Mouse (Mus musculus) brown adipose tissue, adult 24 weeks (tissue): ENCODE data around the gene Gna15. TPM values are rescaled to one million over a fixed set of nuclear protein-coding genes. Genes with fewer than 3 reads are reported as not detected.

Experiments
- H3K27ac ChIP-seq: fragments of 200-500 bp; replicated peaks from 2 replicates; pipeline ENCODE4 v1.5.1; 2012; ENCODE audit warnings: low read depth, mild to moderate bottlenecking, low read length
- H3K4me1 ChIP-seq: fragments of 200-500 bp; 2 replicates; pipeline ENCODE4 v1.6.1; 2012; ENCODE audit warnings: low read length, mixed read lengths; ENCODE audit not compliant: control insufficient read depth, insufficient read depth, insufficient read length
- H3K4me3 ChIP-seq: fragments of 200-500 bp; 2 replicates; pipeline ENCODE4 v1.5.1; 2012; ENCODE audit warnings: low read depth, mild to moderate bottlenecking, low read length, moderate library complexity; ENCODE audit not compliant: insufficient read depth
- polyA plus RNA-seq: library from polyadenylated mRNA; stranded (reverse); fragments of >200 nt; gene quantifications from 2 replicates; pipeline ENCODE4 v1.2.4, GENCODE M21; 2012; ENCODE audit not compliant: missing spikeins, insufficient read depth, insufficient read length

Gna15 gene
- polyA plus RNA-seq, 1 experiment = not detected

DNA sequence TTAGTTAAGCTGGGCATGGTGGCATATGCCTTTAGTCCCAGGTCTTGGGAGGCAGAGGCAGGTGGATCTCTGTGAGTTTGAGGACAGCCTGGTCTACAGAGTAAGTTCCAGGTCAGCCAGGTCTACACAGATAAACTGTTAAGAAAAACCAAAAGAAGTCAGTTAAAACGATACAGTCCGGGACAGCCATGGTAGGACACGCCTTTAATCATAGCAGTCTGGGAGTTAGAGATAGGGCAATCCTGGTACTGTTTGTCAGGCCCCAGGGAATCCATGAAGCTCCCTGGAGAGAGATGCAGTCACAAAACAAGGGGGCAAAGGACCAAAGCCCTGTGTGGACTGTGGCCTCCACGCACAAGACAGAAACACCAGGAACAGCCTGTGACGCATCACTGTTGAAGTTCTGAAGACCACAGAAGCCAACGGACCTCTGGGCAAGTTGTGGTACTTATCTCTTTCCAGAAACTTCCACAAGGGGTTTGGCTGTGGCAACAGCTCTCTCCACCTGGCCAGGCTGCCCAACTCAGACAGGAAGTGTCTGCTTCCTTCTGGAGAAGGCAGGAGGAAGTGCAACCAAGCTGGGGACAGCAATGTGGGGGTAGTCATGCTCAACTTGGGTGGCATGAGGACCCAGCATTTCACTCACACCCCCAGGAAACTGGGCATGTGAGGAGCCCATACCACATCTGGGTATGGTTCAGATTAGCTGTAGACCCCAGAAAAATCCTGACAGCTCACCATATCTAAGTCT, 4.6 kb downstream of the Gna15 start:
- peak overlapping the region; percentile 35 for H3K27ac ChIP-seq
- H3K4me3 ChIP-seq = no peak overlapping the region
- peaks cover 7% of the 10 kb centered on the region; the same call in 1 of the 2 replicates for H3K4me1 ChIP-seq

DNA sequence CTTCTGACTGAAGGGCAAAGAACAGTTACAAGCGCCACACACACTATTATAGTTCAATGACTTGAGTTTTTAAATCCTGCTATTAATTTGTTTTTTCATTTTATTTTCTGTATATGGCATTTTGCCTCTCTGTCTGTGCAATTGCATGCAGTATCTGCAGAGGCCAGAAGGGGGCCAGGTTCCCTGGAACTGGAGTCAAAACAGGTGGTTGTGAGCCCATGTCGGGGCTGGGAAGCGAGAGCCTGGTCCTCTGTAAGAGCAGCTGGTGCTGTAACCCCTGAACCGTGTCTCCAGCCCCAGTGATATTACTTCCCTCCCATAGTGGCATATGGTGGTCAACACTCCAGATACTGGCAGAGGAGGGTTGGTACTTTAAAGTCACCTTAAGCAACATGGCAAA, 5.5 kb downstream of the Gna15 start:
- no peak overlapping the region for H3K4me3 ChIP-seq
- peaks cover 7% of the 10 kb centered on the region; the same call in 1 of the 2 replicates for H3K4me1 ChIP-seq
- H3K27ac ChIP-seq = no peak overlapping the region

DNA sequence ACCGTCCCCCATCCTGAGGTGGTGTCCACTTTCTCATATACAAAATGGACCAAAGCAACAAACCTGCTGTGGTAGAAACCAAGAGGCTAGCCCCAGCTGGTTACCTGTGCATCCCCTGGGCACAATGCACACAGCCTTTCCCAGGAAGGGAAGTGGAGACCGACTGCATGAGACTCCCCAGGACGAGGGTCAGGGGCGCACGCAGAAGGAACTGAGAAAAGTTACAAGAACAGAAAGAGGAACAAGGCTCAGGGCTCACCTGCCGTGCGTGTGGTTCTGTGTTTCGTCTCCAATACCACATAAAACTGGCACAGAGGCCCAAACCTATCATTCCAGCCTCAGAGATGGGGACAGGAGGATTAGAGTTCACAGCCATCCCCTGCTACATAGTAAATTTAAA, 6.8 kb downstream of the Gna15 start:
- no peak overlapping the region for H3K4me3 ChIP-seq

DNA sequence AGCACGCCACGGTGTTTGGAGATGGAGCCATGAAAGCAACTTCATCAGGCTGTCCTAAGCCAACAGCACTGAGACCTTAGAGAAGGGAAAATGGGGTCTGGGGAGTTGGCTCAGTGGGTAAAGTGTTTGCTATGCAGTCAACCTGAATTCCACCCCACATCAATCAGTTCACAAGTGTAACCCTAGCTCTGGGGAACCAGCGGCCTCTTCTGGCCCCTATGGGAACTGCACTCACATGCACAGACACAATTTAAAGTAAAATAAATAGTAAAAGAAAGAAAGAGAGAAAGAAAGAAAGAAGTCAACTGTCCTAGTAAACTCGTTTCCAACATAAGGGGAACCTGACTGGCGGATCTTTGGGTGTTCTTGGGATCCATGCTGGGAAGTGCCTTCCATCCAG, 10.2 kb downstream of the Gna15 start:
- Histone ChIP-seq H3K4me3 (no peak overlapping the region), H3K4me1 (no peaks in the 10 kb centered on the region; the same call in 1 of the 2 replicates), H3K27ac (no peak overlapping the region)

More for the DNA sequence above, 6.8 kb downstream of the Gna15 start:
- H3K4me1 ChIP-seq = peaks cover 7% of the 10 kb centered on the region; the same call in 1 of the 2 replicates
- H3K27ac ChIP-seq = no peak overlapping the region

DNA sequence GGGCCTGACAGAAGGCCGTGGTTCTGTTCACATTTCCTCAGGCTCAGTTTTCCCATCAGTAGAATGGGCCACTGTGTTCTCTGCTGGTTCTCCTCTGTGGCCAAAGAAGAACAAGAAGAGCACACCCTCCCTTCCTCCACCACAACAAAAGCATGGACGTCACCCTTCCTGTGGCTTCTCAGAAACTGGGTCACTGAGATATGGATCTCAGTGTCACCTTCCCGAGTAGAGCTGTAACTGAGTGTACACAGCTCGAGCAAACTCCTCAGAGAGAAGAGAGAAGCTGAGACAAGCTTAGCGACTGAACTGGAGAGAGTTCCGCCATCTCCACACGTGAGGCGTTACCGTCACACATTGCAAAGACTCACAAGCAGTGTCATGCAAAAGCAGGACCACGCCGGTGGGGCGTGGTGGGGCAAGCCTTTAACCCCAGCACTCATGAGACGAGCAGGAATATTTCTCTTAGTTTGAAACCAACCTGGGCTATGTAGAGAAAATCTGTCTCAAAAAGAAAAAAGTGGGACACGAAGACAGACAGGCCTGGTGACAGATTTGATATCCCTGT, 13.7 kb downstream of the Gna15 start:
- H3K4me3 ChIP-seq = no peak overlapping the region
- H3K4me1 ChIP-seq = no peaks in the 10 kb centered on the region; the same call in 1 of the 2 replicates
- peak overlapping the region; percentile 7; the same call in 1 of the 2 replicates for H3K27ac ChIP-seq

DNA sequence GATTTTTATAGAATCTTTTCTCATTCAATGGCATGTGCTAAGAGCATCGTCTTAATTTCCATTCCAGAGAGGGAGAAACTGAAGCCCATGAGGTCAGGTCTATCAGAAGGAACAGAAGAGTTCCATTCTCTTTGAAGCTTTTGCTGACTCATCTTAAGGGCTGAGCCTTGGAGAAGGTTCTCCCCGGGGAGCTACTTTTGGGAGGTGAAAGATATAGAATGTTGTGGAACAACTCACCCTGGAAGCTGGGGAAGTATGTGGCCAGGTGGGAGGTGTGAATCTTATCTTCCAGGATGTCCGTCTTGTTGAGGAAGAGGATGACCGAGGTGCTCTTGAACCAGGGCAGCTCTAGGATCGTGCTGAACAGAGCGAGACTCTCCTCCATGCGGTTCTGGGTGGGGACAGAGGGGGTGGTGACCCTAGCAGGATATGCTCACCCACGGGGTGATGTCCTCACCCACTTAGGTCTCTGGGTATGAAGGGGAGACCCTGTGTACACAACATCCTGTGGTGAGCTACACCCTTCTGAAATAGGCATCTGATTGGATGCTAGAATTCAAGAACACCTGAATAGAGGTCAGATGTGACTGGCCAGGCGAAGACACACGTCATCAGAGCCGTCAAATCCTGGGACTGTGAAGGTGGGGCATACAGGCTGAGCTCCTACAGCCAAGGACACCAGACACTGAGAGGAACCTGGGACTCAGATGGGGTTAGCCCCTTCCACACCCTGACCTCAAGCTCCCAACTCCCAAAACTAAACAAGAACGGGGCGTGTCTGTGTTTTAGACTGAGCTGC, 16.1 kb downstream of the Gna15 start:
- H3K4me3 ChIP-seq = no peak overlapping the region
- H3K4me1 ChIP-seq = no peaks in the 10 kb centered on the region; the same call in 1 of the 2 replicates
- H3K27ac ChIP-seq = no peak overlapping the region

DNA sequence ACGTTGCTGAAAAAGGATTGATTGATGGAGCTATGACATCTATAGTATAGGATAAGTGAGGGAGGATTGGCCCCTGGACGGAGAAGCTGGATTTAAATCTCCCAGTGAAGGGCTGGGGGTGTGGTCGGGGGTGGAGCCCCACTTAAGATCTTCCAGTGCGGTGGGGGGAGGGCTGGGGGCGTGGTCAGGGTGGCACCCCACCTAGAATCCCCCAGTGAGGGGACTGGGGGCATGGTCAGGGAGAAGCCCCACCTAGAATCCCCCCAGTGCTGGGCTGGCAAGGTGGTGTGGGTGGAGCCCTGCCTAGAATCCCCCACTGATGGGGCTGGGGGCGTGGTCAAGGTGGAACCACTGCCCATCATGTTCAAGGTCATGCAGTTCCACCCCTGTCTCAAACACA, 16.9 kb downstream of the Gna15 start:
- Histone ChIP-seq H3K4me1 (no peaks in the 10 kb centered on the region; the same call in 1 of the 2 replicates), H3K27ac (no peak overlapping the region), H3K4me3 (no peak overlapping the region)

DNA sequence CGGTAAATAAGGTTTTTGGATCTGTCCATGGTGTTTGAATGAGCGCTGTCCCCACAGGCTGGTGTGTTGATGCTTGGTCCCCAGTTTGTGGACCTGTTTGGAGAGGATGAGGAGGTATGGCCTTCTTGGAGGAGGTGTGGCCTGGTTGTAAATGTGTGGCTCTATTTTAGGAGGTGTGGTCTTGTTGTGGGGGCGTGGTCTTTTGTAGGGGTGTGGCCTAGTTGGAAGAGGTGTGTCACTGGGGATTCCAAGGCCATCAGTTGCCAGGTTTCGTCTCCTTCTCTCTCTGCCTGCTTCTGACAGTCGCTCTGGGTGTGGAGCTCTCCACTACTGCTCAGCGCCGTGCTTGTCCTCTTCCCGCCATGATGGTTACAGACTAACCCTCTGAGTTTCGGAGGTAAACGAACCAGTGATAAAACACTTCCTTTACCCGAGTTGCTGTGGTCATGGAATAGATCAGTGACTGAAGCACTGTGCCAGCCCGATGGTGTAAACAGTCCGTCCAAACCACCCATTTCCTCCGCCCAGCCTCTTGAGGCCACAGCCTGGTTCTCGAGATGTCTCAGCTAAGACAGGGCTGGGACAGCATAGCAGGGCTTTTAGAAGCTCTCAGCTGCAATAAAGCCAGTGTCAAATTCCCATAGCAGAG, 18.9 kb downstream of the Gna15 start:
- H3K27ac ChIP-seq = no peak overlapping the region
- H3K4me1 ChIP-seq = no peaks in the 10 kb centered on the region
- no peak overlapping the region for H3K4me3 ChIP-seq

DNA sequence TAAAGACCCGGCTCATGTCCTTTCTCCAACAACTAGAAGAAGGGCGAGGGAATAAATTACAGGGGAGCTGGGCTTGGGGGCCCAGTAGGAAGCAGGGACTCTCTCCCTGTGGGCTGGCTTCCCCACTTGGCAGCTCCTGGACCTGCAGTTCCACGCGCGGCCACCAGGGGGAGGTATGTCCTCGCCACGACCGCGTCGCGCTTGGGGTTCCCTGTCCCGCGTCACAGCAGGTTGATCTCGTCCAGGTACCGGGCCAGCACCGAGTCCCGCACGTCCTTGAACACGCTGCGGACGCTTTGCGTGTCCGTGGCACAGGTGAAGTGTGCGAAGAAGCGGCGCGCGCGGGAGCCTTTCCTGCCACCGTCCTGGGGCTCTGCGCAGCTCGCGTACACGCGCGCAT, 21.4 kb downstream of the Gna15 start:
- H3K27ac ChIP-seq = no peak overlapping the region
- H3K4me1 ChIP-seq = peaks cover 10% of the 10 kb centered on the region
- H3K4me3 ChIP-seq = peak overlapping the region; percentile 41

DNA sequence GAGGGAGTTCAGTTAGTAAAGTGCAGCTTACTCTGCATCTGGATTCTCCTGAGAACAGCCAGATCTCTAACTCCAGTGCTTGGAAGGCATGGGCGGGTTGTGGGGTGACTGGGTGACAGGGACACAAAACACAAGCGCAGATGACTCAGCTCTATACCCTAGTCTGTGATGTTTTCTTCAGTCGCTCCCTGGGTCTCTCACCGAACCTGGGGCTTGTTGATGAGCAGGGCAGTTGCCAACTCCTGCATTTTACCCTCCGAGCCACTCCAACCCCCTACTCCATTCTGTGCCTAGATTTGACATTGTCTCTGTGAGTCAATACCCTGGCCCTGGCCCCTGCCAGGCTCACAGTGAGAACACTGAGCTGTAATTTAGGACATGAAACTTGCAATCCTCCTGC, 22.2 kb downstream of the Gna15 start:
- H3K4me3 ChIP-seq = no peak overlapping the region
- H3K27ac ChIP-seq = no peak overlapping the region
- H3K4me1 ChIP-seq = peaks cover 15% of the 10 kb centered on the region

DNA sequence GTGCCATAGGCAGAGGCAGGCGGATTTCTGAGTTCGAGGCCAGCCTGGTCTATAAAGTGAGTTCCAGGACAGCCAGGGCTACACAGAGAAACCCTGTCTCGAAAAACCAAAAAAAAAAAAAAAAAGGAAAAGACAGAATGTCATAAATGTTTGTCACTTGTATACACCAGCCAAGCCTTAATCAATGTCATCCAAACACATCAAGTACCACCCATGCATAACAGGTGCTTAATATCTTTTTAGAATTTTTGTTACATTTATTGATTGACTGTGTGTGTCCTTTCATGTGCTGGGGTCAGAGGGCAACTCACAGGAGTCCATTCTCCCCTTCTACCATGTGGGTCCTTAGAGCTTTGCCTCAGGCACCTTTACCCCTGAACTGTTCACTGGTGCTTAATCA, 24.0 kb downstream of the Gna15 start, which contains the start of gene S1pr4:
S1pr4 (minus strand) TSS at position 101 of the 400 bp plus-strand sequence.
- H3K4me3 ChIP-seq = peak within 1 kb of the TSS; percentile 50
- peak within 1 kb of the TSS; percentile 79 for H3K27ac ChIP-seq
- H3K4me1 ChIP-seq = peaks cover 18% of the 10 kb centered on the region

DNA sequence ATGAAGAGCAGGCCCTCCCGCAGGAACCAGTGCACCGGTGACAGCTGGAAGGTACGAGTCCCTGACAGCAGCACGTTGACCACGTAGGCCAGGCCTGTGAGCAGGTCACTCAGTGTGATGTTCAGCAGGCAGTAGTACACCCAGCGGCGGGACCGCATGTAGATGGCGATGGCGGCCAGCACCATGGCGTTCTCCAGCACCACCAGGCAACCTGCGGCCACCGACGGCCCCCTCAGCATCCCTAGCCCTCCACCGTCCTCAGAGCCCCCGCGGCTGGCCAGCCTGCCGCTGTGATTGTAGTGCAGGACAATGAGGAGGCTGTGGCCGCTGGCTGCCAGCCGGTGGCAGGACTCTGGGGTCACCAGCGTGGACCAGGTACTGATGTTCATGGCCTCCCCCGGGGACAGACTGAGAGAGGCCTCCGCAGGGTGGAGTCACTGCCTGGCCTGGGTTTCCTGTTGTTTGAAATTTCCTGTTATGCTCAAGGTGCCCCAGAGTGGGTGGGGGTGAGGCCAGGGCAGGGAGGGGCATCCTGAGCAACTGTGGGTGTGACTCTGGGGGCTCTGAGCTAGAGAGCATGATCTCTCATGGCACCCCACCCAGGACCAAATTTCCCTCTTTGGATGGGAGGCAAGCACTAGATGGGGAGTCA, 24.6 kb downstream of the Gna15 start:
- Histone ChIP-seq H3K4me1 (peaks cover 25% of the 10 kb centered on the region), H3K27ac (peak overlapping the region; percentile 79), H3K4me3 (peak overlapping the region; percentile 50)

DNA sequence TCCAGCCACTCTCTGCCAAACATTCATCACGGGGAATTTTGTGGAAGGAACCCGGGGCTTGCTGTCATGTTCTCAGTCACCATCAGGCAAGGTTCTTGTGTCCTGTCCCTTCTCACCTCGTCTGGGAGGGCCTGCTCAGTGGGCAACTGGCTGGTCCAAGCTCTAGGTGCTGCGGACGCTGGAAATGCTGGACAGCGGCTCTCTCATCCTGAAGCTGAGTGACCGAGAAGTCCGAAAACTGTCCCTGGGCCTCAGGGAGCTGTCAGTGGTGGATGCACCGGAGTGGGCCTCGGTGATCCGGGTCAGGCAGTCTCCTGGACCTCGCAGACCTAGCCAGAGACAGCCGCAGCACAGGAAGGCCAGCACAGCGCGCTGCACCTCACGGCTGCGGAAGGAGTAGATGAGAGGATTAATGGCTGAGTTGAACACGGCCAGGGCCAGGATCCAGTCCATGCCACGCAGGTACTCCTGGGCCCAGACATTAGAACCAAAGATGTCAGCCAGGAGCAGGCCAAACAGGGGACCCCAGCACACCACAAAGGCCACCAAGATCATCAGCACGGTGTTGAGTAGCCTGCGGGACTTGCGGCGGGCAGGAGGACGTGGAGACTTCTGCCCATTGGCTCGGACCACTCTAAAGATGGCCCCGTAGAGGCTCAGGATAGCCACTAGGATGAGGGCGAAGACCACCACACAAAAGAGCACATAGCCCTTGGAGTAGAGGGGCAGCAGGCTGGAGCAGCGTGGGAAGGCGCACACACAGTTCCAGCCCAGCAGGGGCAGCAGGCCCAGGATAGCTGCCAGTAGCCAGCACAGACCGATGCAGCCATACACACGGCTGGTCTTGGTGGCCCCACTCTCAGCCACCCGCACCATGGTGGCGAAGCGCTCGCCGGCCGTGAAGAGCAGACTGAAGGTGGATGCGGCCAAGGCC, 25.4 kb downstream of the Gna15 start:
- Histone ChIP-seq H3K4me3 (peak overlapping the region; percentile 50), H3K27ac (peak overlapping the region; percentile 79), H3K4me1 (peaks cover 25% of the 10 kb centered on the region)
